Mouse (Mus musculus) layer of hippocampus, adult 2 months (tissue): ENCODE data around the gene Btnl2. TPM values are rescaled to one million over a fixed set of nuclear protein-coding genes. Genes with fewer than 3 reads are reported as not detected.

Experiments used
- DNase-seq, 2 experiments: peaks; one replicate each; pipeline ENCODE4 v3.0.0; 2022; ENCODE audit warnings: low spot score in 2 of 2
- H3K27ac ChIP-seq: fragments of 200-600 bp; 2 replicates; pipeline ENCODE4 v1.8.1; 2022
- H3K4me3 ChIP-seq: fragments of 200-600 bp; 2 replicates; pipeline ENCODE4 v1.8.1; 2022; ENCODE audit warnings: mild to moderate bottlenecking
- CTCF ChIP-seq: fragments of 200-600 bp; conservative IDR thresholded peaks from 2 replicates; pipeline ENCODE4 v1.8.1; 2022; ENCODE audit warnings: antibody characterized with exemption, mild to moderate bottlenecking, moderate library complexity
- total RNA-seq, 2 experiments: library from RNA; stranded (reverse); gene quantifications; 2 replicates each; pipeline ENCODE4 v1.2.3; 2021

The Btnl2 gene
- total RNA-seq, 2 experiments from 2014 or later = 0.51 to 0.76 TPM

GRCm38 (mm10) chr17:34365031-34365430 lies 10.4 kb downstream of the Btnl2 start:
- no peak for DNase-seq
- Histone ChIP-seq H3K27ac (no peak overlapping the region), H3K4me3 (no peak overlapping the region)
- TF ChIP-seq CTCF = no peak

- no peak for DNase-seq
- no peak overlapping the region for H3K4me3 ChIP-seq
- TF ChIP-seq CTCF = no peak
- H3K27ac ChIP-seq = no peak overlapping the region
Measured at GRCm38 (mm10) chr17:34370563-34370962, 15.9 kb downstream of the Btnl2 start.

GRCm38 (mm10) chr17:34373055-34373709 lies 18.6 kb downstream of the Btnl2 start:
- no peak for DNase-seq
- H3K27ac ChIP-seq = no peak overlapping the region
- no peak overlapping the region for H3K4me3 ChIP-seq
- no peak for TF ChIP-seq CTCF

- Histone ChIP-seq H3K4me3 (no peak within 1 kb of the TSS), H3K27ac (no peak within 1 kb of the TSS)
- no peak for TF ChIP-seq CTCF
- no peak for DNase-seq
Measured at GRCm38 (mm10) chr17:34376847-34377246, 22.2 kb downstream of the Btnl2 start, which contains the start of gene Btnl1. Btnl1 (plus strand) TSS chr17:34377132.

- peak; percentile 33 for TF ChIP-seq CTCF
- H3K27ac ChIP-seq = no peak overlapping the region
- no peak for DNase-seq
- H3K4me3 ChIP-seq = no peak overlapping the region
Measured at GRCm38 (mm10) chr17:34377450-34378209, 23.0 kb downstream of the Btnl2 start.

GRCm38 (mm10) chr17:34378716-34379115 lies 24.1 kb downstream of the Btnl2 start:
- DNase-seq = no peak
- no peak for TF ChIP-seq CTCF
- no peak overlapping the region for H3K27ac ChIP-seq
- no peak overlapping the region for H3K4me3 ChIP-seq

GRCm38 (mm10) chr17:34379451-34379850 lies 24.8 kb downstream of the Btnl2 start:
- DNase-seq = no peak
- no peak for TF ChIP-seq CTCF
- no peak overlapping the region for H3K27ac ChIP-seq
- no peak overlapping the region for H3K4me3 ChIP-seq

GRCm38 (mm10) chr17:34381876-34382275 lies 27.3 kb downstream of the Btnl2 start:
- TF ChIP-seq CTCF = no peak
- H3K4me3 ChIP-seq = no peak overlapping the region

GRCm38 (mm10) chr17:34383212-34383611 lies 28.6 kb downstream of the Btnl2 start:
- no peak overlapping the region for H3K4me3 ChIP-seq
- DNase-seq = no peak
- peak; percentile 43 for TF ChIP-seq CTCF
- no peak overlapping the region for H3K27ac ChIP-seq

More at GRCm38 (mm10) chr17:34381876-34382275, 27.3 kb downstream of the Btnl2 start:
- no peak for DNase-seq
- no peak overlapping the region for H3K27ac ChIP-seq

- no peak for TF ChIP-seq CTCF
- no peak for DNase-seq
- no peak overlapping the region for H3K27ac ChIP-seq
- H3K4me3 ChIP-seq = no peak overlapping the region
Measured at GRCm38 (mm10) chr17:34384699-34385098, 30.1 kb downstream of the Btnl2 start.

GRCm38 (mm10) chr17:34386656-34387055 lies 32.0 kb downstream of the Btnl2 start:
- no peak for DNase-seq
- no peak overlapping the region for H3K4me3 ChIP-seq
- no peak overlapping the region for H3K27ac ChIP-seq

GRCm38 (mm10) chr17:34388513-34388912 lies 33.9 kb downstream of the Btnl2 start:
- DNase-seq = peak in 1 of 2 experiments; percentile 20
- no peak overlapping the region for H3K4me3 ChIP-seq
- TF ChIP-seq CTCF = peak; percentile 76
- H3K27ac ChIP-seq = no peak overlapping the region

More at GRCm38 (mm10) chr17:34386656-34387055, 32.0 kb downstream of the Btnl2 start:
- TF ChIP-seq CTCF = no peak

GRCm38 (mm10) chr17:34391507-34391906 lies 36.9 kb downstream of the Btnl2 start:
- no peak for TF ChIP-seq CTCF
- H3K27ac ChIP-seq = no peak overlapping the region
- no peak for DNase-seq
- H3K4me3 ChIP-seq = no peak overlapping the region
